Mouse (Mus musculus): ENCODE data around the gene Chrm3.

The Chrm3 gene

DNA sequence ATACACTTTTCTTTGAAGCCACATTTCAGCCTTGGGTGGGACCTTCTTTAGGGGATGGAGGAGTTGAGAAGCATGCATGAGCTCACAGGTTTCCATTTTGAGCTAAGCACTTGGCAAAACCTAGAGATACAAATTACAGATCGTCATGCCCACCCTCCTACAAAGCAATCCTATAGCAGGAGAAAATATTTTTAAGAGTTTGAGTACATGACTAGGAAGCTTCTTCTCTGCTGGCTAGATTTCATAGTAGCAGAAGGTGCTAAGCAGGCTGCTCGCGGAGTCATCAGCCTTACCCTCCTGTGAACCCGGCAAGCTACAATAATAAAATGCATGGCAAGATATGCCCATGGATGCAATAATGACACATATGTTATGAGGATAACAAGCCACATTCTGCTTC is 124.4 kb downstream of the Chrm3 start:
- DNase-seq (ENCODE audit: low read depth, low spot score), result no peak

DNA sequence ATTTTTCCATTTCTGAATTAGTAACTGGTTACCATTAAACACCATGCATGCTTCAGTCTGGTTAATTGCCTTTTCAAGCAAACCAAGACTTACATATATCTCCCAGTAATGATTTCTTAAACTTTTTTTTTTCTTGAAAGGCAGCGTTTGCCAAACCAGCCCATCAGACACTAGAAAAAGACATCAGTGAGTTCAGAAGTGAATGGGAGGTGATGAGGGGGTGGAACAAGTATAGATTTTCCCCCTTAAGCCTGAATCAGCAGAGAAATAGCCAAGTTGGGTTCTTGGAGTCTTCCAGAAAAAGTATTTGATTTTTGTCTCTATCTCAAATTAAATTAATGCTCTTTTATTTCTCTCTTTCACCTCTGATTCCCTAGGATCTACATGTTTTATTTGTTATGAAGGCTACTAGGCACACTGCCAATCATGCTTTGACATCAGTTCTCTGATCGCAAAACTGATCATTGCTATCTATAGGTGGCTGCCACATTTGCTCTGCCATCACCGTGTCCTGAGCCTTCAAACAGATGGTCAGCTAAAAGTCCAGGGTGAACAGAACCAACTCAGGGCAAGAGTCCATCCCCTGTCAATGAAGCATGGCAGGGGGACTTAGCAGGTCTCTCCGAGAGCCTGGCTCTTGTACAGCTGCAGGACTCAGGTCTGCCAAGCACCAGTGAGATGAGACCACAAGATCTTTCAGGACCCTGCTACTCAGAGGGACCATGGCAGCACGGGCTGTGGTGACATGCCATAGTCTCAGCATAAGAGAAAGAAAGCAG is 125.1 kb downstream of the Chrm3 start:
- no peak for DNase-seq (ENCODE audit: low read depth, low spot score)

DNA sequence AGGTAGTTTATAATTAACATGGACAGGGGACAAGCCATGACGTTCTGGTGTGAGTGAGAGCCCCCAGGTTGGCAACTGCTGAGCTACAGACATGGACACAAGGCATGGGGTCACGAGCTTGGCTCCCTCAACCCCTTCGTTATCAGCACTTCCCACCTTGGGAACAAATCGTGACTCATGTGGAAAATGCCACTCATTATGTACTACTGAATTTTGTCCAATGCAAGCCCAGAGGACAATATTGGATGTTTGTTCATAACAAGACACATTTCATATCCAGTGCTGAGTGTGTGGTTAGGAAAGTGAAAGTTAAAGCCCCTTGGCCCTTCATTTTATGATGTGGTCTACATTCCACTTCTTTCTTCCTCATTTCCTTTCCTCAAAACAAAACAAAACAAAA is 140.2 kb downstream of the Chrm3 start:
- no peak for DNase-seq (ENCODE audit: low read depth, low spot score)

DNA sequence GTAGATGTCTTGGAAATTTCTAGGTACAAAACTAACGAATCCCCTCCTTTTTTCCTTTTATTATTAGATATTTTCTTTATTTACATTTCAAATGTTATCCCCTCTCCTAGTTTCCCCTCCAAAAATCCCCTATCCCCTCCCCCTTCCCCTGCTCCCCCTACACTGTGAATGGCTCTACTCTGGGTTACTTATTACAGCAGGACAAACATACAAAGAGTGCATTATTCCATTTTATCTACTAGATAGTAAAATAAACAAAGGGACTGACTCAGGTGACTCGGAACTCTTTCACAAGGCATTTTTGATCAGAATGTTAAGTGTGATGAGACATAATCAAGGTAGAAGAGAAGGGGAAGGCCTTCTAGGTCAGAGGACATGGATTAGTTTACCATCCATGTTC is 148.5 kb downstream of the Chrm3 start:
- no peak for DNase-seq (ENCODE audit: low read depth, low spot score)

DNA sequence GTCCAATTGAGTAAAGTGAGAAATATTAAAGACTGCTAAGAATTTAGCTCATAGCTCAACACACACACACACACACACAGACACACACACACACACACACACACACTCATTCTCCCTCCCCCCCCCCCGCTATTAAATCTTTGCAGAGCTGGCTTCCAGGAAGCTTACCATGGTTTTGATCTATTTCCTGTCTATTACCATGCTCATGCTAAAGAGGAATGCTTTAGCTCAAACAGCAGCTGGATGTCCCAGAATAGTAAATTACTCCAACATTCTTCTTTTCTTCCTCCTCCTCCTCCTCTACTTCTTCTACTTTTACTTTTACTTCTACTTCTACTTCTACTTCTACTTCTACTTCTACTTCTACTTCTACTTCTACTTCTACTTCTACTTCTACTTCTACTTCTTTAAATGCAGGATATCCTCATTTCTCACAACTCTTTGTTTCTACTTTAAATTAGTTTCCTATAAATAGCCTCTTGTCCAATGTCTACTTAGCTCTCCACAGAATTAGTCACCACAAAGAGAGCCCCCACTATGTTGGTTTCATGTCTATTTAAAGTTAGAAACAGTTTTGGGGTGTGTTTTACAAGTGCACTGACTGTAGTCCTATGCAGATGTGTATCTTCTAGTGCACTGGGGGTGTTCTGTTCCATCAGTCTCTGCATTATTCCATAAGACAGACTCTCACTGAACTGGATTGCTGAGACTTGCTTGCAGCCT is 150.0 kb downstream of the Chrm3 start:
- DNase-seq (ENCODE audit: low read depth, low spot score), result no peak

DNA sequence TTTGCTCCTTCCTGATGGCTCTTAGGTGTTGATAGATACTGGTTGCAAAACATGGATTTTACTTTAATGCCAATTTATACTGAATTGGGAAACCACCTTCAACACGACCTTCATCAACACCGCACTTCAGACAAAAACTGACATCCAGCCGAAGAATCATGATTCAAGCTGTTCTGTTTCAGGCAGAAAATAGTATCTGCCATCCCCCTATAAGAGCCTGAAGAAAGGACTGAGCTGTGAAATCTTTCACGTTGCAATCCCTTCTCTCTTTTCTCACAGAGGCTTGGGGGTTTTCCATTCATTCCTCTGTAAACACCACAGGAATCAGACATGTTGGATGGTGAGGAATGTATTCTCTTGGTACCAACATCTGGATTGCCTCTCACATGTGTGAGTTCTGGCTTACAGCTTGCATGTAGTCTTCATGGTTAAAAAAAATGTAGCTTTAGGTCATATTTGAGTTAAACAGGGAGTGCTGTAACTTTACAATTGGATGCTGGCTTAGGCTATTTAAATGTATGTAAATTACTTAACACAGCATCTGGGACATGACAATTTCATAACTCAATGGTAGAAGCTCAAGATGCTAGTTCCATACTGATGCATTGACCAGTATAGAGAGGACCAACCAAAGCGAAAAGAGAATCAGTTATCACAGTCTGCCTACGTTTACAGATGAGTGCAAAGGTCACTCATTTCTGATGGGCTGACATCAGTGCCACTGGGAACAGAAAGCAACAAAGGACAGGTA is 161.3 kb downstream of the Chrm3 start:
- no peak for DNase-seq (ENCODE audit: low read depth, low spot score)

DNA sequence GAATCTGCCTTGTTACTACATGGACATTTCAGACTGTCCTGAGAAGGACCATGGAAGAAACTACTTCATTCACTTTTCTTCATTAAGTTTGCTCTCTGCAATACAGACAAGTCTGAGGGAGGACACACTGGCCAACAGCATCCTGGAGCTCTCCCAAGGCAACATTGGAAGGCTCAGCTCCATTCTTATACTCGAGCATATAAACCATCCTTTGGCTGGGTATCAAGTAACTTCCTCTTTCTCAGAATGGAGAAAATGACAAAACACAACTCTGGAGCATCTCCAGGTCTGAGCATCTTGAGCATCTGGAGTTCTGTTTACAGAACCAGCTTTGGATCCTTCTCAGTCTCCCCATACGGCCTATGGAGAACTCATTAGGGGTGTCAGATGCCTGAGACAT is 170.8 kb downstream of the Chrm3 start:
- DNase-seq (ENCODE audit: low read depth, low spot score), result no peak

DNA sequence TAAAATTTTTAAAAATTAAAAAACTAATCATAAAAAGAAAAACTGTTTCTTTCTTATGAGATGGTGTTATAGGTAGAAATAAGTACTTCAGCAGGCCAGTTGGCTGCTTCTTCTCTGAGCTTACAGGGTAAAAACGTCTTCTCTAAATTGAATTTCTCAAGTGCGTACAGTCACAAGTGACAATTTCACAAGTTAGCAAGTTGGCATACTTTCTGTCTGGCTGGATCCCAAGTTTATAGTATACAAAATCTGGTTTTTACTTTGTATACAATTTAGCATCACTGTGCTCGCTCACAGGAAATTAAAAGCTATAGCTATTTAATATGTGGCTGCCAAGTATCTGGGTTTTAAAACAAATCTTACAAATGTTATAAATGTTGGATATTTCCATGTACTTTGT is 172.7 kb downstream of the Chrm3 start:
- DNase-seq (ENCODE audit: low read depth, low spot score), result no peak

DNA sequence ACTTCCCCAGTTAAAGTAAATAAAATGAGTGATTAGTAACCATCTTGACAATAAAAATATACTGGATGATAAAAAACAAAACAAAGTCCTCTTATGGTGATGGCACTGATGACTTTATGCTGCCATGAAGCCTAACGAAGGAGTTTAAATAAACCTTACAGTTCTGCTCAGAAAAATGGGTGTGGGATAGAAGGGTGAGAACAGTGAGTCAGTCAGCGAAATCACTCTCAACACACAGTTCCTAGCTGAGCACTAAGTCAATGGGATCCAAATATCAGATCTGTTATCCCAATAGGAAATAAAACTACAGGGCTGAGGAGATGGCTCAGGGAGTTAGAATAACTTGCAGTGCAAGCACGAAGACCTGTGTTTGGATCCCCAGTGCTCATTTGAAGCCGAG is 176.8 kb downstream of the Chrm3 start:
- no peak for DNase-seq (ENCODE audit: low read depth, low spot score)

DNA sequence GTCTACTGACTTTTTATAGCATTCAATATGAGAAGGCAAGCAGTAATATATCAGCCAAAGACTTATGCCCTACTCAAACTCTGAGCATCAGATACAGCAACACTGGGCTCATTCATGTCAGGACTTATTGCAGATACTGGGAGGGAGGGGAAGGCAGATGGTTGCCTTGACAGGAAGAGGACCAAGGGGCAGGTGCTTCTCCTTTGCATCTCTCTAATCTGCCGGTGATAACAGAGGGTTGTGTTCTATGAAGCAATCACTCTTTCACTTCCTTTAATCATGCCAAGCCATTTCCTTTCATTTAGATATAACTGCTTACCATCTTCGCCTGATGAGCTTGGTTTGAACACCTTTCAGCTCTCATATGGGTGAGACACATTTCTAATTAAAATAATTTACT is 177.9 kb downstream of the Chrm3 start:
- DNase-seq (ENCODE audit: low read depth, low spot score), result no peak

DNA sequence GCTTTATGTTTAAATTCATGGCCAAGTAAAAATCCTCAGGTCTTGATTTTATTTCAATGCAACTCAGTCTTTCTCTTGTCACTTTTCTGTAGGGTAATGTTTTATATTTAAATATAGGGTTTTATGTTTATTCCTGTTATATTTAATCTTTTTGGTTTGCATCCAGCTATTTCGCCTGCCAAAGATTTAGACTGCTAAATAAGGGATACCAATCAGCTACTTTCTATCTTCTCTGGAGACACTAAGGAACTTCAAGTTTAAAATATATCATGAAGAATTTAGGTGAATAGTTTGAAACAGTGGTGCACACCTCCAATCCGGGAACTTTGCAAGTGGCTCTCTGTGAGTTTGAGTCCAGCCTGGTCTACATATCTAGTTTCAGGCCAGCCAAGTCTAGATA is 190.1 kb downstream of the Chrm3 start:
- DNase-seq (ENCODE audit: low read depth, low spot score), result no peak

DNA sequence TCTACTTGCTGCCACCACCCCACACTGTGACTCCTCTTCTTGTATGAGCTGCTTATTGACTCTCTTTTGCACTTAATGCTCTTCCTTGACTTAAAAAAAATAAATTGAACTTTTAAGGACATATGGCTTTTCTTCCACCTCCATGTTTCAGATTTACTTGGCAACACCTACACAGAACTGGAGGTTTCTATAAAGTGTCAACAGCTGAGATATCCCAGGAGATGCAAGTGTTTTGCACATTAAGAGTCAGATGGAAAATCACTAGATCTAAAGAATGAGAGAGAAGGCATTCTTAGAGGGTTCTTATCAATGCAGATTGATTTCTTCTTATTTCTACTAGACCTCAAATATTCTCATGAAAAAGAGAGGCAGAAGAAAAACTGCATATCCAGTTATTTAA is 197.3 kb downstream of the Chrm3 start:
- DNase-seq (ENCODE audit: low read depth, low spot score), result no peak

DNA sequence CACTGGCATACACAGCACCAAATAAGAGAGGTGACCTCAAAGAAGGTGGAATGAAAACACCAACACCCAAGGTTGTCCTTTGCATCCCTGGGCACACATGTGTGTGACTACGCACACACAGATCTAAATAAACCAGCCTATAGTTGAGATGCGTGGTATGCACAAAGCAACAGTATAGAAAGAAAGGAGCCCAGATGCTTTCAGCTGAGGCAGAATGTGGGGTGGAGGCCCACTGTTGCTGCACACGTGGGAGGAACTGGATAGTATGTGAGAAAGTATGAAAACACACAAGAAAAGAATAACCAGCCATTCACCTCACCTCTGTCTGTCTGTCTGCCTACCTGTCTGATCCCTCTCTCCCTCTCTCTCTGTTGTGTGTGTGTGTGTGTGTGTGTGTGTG is 203.2 kb downstream of the Chrm3 start:
- no peak for DNase-seq (ENCODE audit: low read depth, low spot score)

DNA sequence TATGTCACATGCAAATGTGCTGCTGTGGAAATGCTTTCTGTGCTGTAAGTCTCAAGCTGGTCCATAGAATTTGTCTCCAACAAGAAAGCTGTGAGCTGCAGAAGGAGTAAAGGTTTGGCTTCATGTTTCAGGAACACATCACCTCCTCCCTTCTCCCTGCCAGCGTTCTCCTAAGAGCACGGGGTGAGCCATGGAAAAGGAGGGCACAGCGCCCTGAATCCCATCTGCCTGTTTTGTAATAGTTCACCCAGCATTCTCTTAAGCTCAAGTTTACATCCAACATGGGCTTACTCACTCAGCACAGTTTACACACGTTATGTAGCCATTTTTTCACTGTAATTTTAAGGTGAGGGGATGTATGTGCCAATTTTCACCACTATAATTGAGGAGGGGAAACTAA is 220.1 kb downstream of the Chrm3 start:
- DNase-seq (ENCODE audit: low read depth, low spot score), result no peak

DNA sequence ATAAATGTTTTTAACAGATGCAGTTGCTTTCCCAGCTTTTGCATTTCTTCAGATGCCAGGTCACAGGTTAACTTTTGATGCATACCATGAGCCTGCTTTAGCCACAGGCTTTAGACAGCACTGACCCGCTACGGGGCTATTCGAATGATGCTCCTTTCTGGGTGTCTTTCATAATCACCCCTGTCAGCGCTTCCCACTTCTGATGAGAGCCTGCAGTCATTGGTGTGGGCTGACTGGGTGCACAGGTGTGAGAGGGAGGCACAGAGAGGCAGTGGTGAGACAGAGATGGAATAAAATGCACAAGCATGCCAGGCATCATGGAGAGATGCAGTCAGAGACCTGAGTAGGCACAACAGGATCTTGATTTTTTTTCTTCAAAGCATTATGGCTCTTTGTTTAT is 221.8 kb downstream of the Chrm3 start:
- DNase-seq (ENCODE audit: low read depth, low spot score), result no peak

DNA sequence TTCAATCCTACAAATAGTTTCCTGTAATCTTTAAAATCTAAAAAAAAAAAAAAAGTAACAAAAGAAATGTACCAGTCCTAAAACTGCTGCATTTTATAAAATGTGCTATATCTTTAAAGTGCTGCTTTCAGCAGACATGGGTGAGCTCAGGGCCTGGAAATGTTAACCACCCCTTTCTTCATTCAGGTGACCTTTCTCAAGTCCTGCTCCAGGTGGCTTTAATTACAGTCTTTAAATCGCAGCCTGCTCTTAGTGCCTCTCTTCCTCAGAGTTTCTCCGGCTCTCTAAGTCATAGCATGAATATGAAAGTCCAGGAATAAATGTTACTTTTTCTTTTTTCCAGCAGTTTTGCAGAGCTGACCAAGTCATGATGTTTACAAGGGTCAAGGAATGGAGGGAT is 229.6 kb downstream of the Chrm3 start:
- DNase-seq (ENCODE audit: low read depth, low spot score), result no peak

DNA sequence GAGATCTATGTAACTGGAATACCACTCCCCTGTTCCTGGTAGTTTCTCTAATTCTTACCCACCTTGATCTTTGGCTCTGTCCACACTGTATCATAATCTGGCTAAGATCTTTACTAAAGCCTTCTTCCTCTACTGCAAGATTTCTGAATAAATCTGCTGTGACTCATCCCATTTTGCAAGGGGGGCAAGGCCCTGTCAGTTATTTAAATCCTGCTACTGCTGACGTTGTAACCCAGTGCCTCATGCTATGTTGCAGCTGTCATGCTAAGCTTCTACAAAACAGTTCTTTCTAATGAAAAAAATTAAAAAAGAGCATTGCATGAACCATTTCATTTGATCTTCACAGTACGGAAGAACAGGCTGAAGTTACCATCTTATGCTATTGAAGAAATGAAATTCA is 248.4 kb downstream of the Chrm3 start:
- DNase-seq (ENCODE audit: low read depth, low spot score), result no peak

DNA sequence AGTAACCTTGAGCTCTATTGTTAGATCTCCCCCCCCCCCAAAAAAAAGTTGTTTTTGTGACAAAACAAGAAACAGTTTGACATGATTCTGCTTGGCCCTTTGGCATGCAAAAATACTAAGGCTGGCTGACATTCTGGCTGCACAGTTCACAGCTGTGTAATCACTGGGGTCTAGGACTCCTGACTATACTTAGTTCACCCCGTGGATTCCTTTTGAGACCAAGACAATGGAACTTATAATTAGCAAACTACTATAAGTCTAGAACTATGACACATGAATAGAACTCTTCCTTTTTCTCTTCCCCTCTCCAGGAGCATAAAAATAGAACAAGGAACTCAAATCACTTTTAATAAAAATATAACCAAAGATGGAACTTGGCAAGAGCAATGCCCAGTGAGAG is 251.1 kb downstream of the Chrm3 start:
- DNase-seq (ENCODE audit: low read depth, low spot score), result no peak

DNA sequence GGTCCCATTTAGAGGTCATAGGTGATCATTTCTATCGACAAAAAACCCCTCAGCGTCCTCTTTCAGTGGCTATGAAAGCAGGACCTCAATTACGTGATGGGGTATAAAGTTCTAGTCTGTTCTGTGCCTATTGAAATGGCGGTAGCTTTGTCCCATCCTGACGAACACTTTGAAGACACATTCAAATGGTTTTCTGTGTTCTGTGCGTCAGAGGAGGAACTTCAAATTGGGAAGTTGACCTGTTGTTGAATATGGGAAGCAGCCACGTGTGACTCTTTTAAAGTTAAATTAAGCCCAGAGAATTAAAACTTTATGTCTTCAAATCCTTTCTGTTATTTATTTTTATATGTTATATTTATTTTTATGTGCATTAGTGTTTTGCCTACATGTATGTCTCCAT is 253.3 kb downstream of the Chrm3 start:
- DNase-seq (ENCODE audit: low read depth, low spot score), result no peak

DNA sequence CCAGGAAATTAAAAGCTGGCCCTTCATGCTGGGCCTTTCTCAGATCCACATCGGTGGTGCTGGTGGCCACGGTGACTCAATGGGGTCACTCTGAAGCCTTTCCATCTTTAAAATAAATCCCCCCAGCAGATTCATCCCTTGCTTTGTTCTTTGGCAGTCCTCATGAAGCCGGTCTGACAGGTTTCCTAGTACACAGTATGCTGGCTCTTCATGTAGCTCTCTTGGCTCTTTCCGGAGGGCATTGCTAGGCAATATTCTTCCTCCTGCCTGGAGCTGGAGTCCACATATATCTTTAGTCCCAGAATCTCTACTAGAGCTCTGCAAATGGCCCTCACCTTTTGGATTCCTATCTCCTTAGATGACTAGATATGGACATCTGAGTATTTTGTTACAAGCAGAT is 269.9 kb downstream of the Chrm3 start:
- DNase-seq (ENCODE audit: low read depth, low spot score), result no peak

DNA sequence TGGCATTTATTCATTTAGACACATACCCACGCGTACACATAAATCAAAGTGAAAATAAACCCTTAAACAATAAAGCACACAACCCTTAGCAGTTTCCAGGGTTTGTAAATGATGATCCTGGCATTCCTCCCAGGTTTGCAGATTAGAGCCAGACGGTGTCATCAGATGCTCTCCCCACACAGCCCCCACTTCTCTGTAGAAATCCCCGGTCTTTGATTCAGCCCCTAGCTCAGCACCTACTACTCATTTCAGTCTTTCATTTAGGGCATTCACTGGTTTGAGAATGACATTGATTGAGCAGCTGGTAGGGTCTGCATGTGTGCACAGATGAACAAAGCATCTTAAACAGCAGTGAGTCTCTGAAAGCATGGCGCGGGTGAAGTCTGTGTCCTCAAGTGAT is 274.3 kb downstream of the Chrm3 start:
- no peak for DNase-seq (ENCODE audit: low read depth, low spot score)

DNA sequence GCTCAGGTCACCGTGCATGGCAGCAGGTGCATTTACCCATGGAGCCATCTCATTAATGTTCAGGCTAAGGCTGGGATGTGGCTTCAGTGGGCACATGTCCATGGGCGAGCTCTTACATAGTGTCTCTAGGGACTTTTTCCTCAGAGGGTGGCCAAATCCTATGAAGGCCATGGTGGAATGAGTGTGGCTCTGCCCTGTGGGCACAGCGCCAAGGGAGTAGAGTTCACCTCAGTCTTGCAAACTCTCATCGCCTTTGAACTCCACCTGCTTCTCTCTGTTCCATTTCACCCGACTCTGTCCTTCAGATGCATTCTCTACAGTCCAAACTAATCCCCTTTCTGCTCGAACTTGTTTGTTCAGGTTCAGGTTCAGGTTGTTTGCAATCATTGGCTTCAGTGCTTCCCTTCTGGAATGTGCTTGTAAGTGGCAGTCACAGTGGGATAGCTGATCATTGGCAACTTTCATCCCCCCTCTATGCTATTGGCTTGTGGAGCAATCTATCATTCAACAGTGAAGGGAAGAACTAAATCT is 278.7 kb downstream of the Chrm3 start:
- DNase-seq (ENCODE audit: low read depth, low spot score), result no peak

DNA sequence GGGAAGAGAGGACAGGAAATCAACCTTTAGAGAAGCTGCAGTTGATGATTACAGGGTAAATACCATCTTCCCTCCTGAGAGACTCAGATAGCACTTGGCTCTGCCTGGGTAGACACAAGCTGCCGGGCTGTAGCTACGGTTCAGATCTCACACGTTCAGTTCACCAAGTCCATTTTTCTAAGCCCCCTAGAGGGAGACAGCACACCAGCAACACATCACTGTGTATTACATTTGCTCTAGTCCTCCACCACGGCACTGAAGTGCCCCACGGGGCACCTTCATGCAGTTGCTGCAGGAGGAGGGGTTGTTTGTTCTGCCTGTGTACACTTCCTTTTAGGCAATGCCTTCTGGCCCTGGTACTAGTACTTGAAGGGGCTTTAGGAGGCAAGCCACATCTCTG is 289.5 kb downstream of the Chrm3 start:
- DNase-seq (ENCODE audit: low read depth, low spot score), result peak; percentile 1

Measured in WW6 (cell line).